Mouse (Mus musculus) G1E (cell line): ENCODE measurements at regions not wholly inside any gene's neighbourhood (a gene's known extent, or its start where the extent isn't known, plus 50 kb on each side); places are given as distances from the start of the nearest gene placed in this dataset.

Source experiments
- ATAC-seq: 2 replicates; pipeline ENCODE4 v1.8.0; 2016; ENCODE audit warnings: mild to moderate bottlenecking; ENCODE audit not compliant: insufficient number of reproducible peaks, poor library complexity, low FRiP score, severe bottlenecking; ENCODE audit errors: extremely low read depth
- DNase-seq: peaks from one replicate; pipeline ENCODE4 v3.0.0; 2012; ENCODE audit warnings: low spot score
- H3K27me3 ChIP-seq: 2 replicates; pipeline ENCODE4 v1.6.1; 2012; ENCODE audit warnings: mild to moderate bottlenecking, low read length, inconsistent platforms; ENCODE audit not compliant: insufficient read depth
- H3K36me3 ChIP-seq: replicated peaks from 2 replicates; pipeline ENCODE3; 2012; ENCODE audit warnings: mild to moderate bottlenecking, inconsistent platforms
- H3K4me1 ChIP-seq: 2 replicates; pipeline ENCODE4 v1.6.1; 2012; ENCODE audit warnings: low read depth, low read length, inconsistent platforms, mixed read lengths; ENCODE audit not compliant: insufficient read depth
- H3K4me3 ChIP-seq: 2 replicates; pipeline ENCODE4 v1.5.1; 2012; ENCODE audit warnings: low read depth, mild to moderate bottlenecking, inconsistent platforms, low read length, moderate library complexity, mixed read lengths
- H3K9me3 ChIP-seq: replicated peaks from 2 replicates; pipeline ENCODE4 v1.6.1; 2012; ENCODE audit warnings: inconsistent platforms
- CTCF ChIP-seq: IDR thresholded peaks from 2 replicates; pipeline ENCODE4 v1.5.1; 2012; ENCODE audit warnings: low read depth, low read length, inconsistent platforms, mixed read lengths
- GATA1 ChIP-seq: IDR thresholded peaks from 2 replicates; pipeline ENCODE4 v1.6.1; 2012; ENCODE audit warnings: borderline replicate concordance, low read length, inconsistent platforms, mixed read lengths
- GATA2 ChIP-seq: IDR thresholded peaks from 2 replicates; pipeline ENCODE4 v1.6.1; 2012; ENCODE audit warnings: low read depth, low read length, inconsistent platforms, borderline replicate concordance
- POLR2AphosphoS5 ChIP-seq: IDR thresholded peaks from 2 replicates; pipeline ENCODE4 v1.6.1; 2012; ENCODE audit warnings: low read depth, low read length, inconsistent platforms; ENCODE audit not compliant: insufficient replicate concordance
- TAL1 ChIP-seq: conservative IDR thresholded peaks from 2 replicates; pipeline ENCODE4 v1.6.1; 2012; ENCODE audit warnings: low read depth, low read length, inconsistent platforms, mixed read lengths

- Histone ChIP-seq H3K36me3 (no peaks in the 10 kb centered on the region), H3K4me1 (no peaks in the 10 kb centered on the region), H3K27me3 (no peaks in the 10 kb centered on the region), H3K9me3 (peaks cover 74% of the 10 kb centered on the region), H3K4me3 (no peak overlapping the region)
- no peak for ATAC-seq
- DNase-seq: no peak
- TF ChIP-seq CTCF (no peak), POLR2AphosphoS5 (no peak), GATA1 (no peak), TAL1 (no peak), GATA2 (no peak)
Observed at GRCm38 (mm10) chr12:106685986-106686385, 676.0 kb downstream of the Vrk1 start.

- Histone ChIP-seq H3K4me3 (no peak overlapping the region), H3K36me3 (no peaks in the 10 kb centered on the region), H3K27me3 (no peaks in the 10 kb centered on the region), H3K4me1 (no peaks in the 10 kb centered on the region), H3K9me3 (peaks cover 77% of the 10 kb centered on the region)
- TF ChIP-seq CTCF: no peak
- TF ChIP-seq GATA2: no peak
- no peak for TF ChIP-seq POLR2AphosphoS5
- TF ChIP-seq TAL1: no peak
- no peak for TF ChIP-seq GATA1
- DNase-seq (no peak), ATAC-seq (no peak)
Observed at GRCm38 (mm10) chr12:106687751-106688150, 677.7 kb downstream of the Vrk1 start.

- TF ChIP-seq CTCF (no peak), TAL1 (no peak), GATA2 (no peak), GATA1 (no peak), POLR2AphosphoS5 (no peak)
- no peak for ATAC-seq
Observed at GRCm38 (mm10) chr12:106688156-106688740, 678.2 kb downstream of the Vrk1 start.

GRCm38 (mm10) chr12:106702958-106703357, 692.9 kb downstream of the Vrk1 start:
- Histone ChIP-seq H3K9me3 (peaks cover 88% of the 10 kb centered on the region), H3K4me1 (no peaks in the 10 kb centered on the region), H3K36me3 (no peaks in the 10 kb centered on the region), H3K4me3 (no peak overlapping the region), H3K27me3 (no peaks in the 10 kb centered on the region)
- DNase-seq (no peak), ATAC-seq (no peak)
- TF ChIP-seq CTCF: no peak
- no peak for TF ChIP-seq TAL1
- TF ChIP-seq POLR2AphosphoS5: no peak
- TF ChIP-seq GATA2: no peak
- TF ChIP-seq GATA1: no peak

More at GRCm38 (mm10) chr12:106688156-106688740, 678.2 kb downstream of the Vrk1 start:
- Histone ChIP-seq H3K9me3 (peaks cover 77% of the 10 kb centered on the region), H3K27me3 (no peaks in the 10 kb centered on the region), H3K4me3 (no peak overlapping the region), H3K4me1 (no peaks in the 10 kb centered on the region), H3K36me3 (no peaks in the 10 kb centered on the region)
- DNase-seq: no peak

GRCm38 (mm10) chr12:106721271-106722009, 711.4 kb downstream of the Vrk1 start:
- Histone ChIP-seq H3K36me3 (no peaks in the 10 kb centered on the region), H3K9me3 (peaks cover 82% of the 10 kb centered on the region), H3K27me3 (no peaks in the 10 kb centered on the region), H3K4me1 (no peaks in the 10 kb centered on the region), H3K4me3 (no peak overlapping the region)
- TF ChIP-seq CTCF (no peak), GATA2 (no peak), GATA1 (no peak), POLR2AphosphoS5 (no peak)
- ATAC-seq (no peak), DNase-seq (no peak)

- ATAC-seq: no peak
- Histone ChIP-seq H3K9me3 (peaks cover 82% of the 10 kb centered on the region), H3K36me3 (no peaks in the 10 kb centered on the region), H3K4me3 (no peak overlapping the region), H3K4me1 (no peaks in the 10 kb centered on the region), H3K27me3 (no peaks in the 10 kb centered on the region)
- no peak for TF ChIP-seq GATA2
- TF ChIP-seq POLR2AphosphoS5: no peak
- TF ChIP-seq CTCF: no peak
- TF ChIP-seq GATA1: no peak
- no peak for TF ChIP-seq TAL1
- no peak for DNase-seq
Observed at GRCm38 (mm10) chr12:106722010-106722362, 712.0 kb downstream of the Vrk1 start.
